Mouse (Mus musculus) megakaryocyte, embryonic 14.5 days (primary cell): Measurements from ENCODE around the gene Ccdc87.

ENCODE experiments used
- FLI1 ChIP-seq: IDR thresholded peaks from 2 replicates; pipeline ENCODE4 v1.6.1; 2012; ENCODE audit warnings: low read length, inconsistent platforms, mixed read lengths
- GATA1 ChIP-seq: IDR thresholded peaks from 3 replicates; pipeline ENCODE4 v1.6.1; 2012; ENCODE audit warnings: mixed read lengths, low read length, inconsistent platforms, borderline replicate concordance

DNA sequence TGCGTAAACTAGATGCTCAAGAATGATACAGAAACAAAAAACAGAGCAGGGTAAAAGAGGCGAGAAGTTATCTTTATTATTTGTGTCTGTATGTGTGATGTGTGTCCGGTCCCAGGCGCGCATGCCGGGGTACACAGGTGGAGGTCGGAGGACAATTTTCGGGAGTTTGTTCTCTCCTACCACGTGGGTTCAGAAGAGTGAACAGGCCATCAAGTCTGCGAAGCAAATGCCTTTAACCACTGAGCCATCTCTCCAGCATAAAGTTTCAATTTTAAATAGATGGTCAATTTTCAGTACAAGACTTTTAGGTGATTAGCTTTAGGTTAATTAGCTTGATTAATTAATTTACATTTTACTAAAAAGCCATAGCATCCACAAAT, 40.1 kb downstream of the Ccdc87 start:
- TF ChIP-seq GATA1, result no peak
- TF ChIP-seq FLI1, result no peak
